Mouse (Mus musculus): ENCODE measurements around the gene Smarca4. TPM values are rescaled to one million over a fixed set of nuclear protein-coding genes. Genes with fewer than 3 reads are reported as not detected.
"Not testable (repeated sequence)": the region's sequence is repeated elsewhere in the genome, so short reads cannot be mapped to it uniquely, and the experiment has no call there.

Gene Smarca4
- polyA plus RNA-seq, 1 experiment from 2014 or later, result 47.2 TPM

- H3K9ac ChIP-seq, result no peak overlapping the region
- H3K4me1 ChIP-seq, result peaks cover 25% of the 10 kb centered on the region
- peaks cover 65% of the 10 kb centered on the region for H3K36me3 ChIP-seq
- no peaks in the 10 kb centered on the region for H3K9me3 ChIP-seq (replicated peaks)
- no peaks in the 10 kb centered on the region for H3K27me3 ChIP-seq (replicated peaks)
- no peak overlapping the region for H3K4me3 ChIP-seq
- ATAC-seq, result no peak
- WGBS (ENCODE audit: insufficient replicate concordance), result 87% methylated on average over 5 of the region's 5 CpGs
- no peak overlapping the region for H3K27ac ChIP-seq
- H3K4me2 ChIP-seq, result no peak overlapping the region
Observed at GRCm38 (mm10) chr9:21589538-21589937, 26.4 kb upstream of the Smarca4 start.

- no peak for ATAC-seq
- 73% methylated on average over 6 of the region's 6 CpGs for WGBS (ENCODE audit: insufficient replicate concordance)
- Histone ChIP-seq H3K36me3 (peaks cover 65% of the 10 kb centered on the region), H3K4me2 (peak overlapping the region; percentile 96), H3K4me3 (no peak overlapping the region; the same call in 1 of the 2 replicates), H3K9me3 (replicated peaks) (no peaks in the 10 kb centered on the region), H3K27me3 (replicated peaks) (no peaks in the 10 kb centered on the region), H3K9ac (no peak overlapping the region), H3K4me1 (peaks cover 35% of the 10 kb centered on the region), H3K27ac (peak overlapping the region; percentile 81; the same call in 1 of the 2 replicates)
Observed at GRCm38 (mm10) chr9:21591127-21591830, 24.7 kb upstream of the Smarca4 start.

- ATAC-seq, result peak; percentile 46; the same call in 1 of the 2 replicates
- peak overlapping the region; percentile 81 for H3K27ac ChIP-seq
- no peaks in the 10 kb centered on the region for H3K9me3 ChIP-seq (replicated peaks)
- H3K9ac ChIP-seq, result peak overlapping the region; percentile 91
- H3K4me3 ChIP-seq, result peak overlapping the region; percentile 83
- H3K4me1 ChIP-seq, result peaks cover 35% of the 10 kb centered on the region
- peaks cover 63% of the 10 kb centered on the region for H3K36me3 ChIP-seq
- peak overlapping the region; percentile 96 for H3K4me2 ChIP-seq
- WGBS (ENCODE audit: insufficient replicate concordance), result 15% methylated on average over 17 of the region's 17 CpGs
- H3K27me3 ChIP-seq (replicated peaks), result no peaks in the 10 kb centered on the region
Observed at GRCm38 (mm10) chr9:21591831-21592702, 23.9 kb upstream of the Smarca4 start.

GRCm38 (mm10) chr9:21592703-21593121 lies 23.3 kb upstream of the Smarca4 start, which contains the start of the genes Timm29 and Yipf2:
Timm29 (plus strand) TSS chr9:21592722.
Yipf2 (minus strand) TSS chr9:21592828.
- peaks cover 56% of the 10 kb centered on the region for H3K36me3 ChIP-seq
- peak within 1 kb of the TSS; percentile 91 for H3K9ac ChIP-seq
- H3K27ac ChIP-seq, result peak within 1 kb of the TSS; percentile 81
- no peaks in the 10 kb centered on the region for H3K9me3 ChIP-seq (replicated peaks)
- H3K27me3 ChIP-seq (replicated peaks), result no peaks in the 10 kb centered on the region
- under 1% methylated on average over 30 of the region's 30 CpGs for WGBS (ENCODE audit: insufficient replicate concordance)
- H3K4me3 ChIP-seq, result peak within 1 kb of the TSS; percentile 83
- H3K4me1 ChIP-seq, result peaks cover 35% of the 10 kb centered on the region
- peak; percentile 86 for ATAC-seq
- peak within 1 kb of the TSS; percentile 96 for H3K4me2 ChIP-seq

- peak; percentile 72 for ATAC-seq
- Histone ChIP-seq H3K27ac (peak overlapping the region; percentile 81), H3K27me3 (replicated peaks) (no peaks in the 10 kb centered on the region), H3K36me3 (peaks cover 51% of the 10 kb centered on the region), H3K4me3 (peak overlapping the region; percentile 83), H3K4me2 (peak overlapping the region; percentile 96), H3K9ac (peak overlapping the region; percentile 91), H3K9me3 (replicated peaks) (no peaks in the 10 kb centered on the region), H3K4me1 (peaks cover 35% of the 10 kb centered on the region)
- 1% methylated on average over 69 of the region's 69 CpGs for WGBS (ENCODE audit: insufficient replicate concordance)
Observed at GRCm38 (mm10) chr9:21593122-21593721, 22.7 kb upstream of the Smarca4 start.

- WGBS (ENCODE audit: insufficient replicate concordance), result 73% methylated on average over 8 of the region's 8 CpGs
- not testable (repeated sequence) for H3K27me3 ChIP-seq (replicated peaks); H3K27ac ChIP-seq; ATAC-seq; H3K9me3 ChIP-seq (replicated peaks)
- peak overlapping the region; percentile 83 for H3K4me3 ChIP-seq
- H3K9ac ChIP-seq, result peak overlapping the region; percentile 91
- peaks cover 36% of the 10 kb centered on the region for H3K4me1 ChIP-seq
- H3K4me2 ChIP-seq, result peak overlapping the region; percentile 96
- peaks cover 40% of the 10 kb centered on the region for H3K36me3 ChIP-seq
Observed at GRCm38 (mm10) chr9:21594350-21594749, 21.6 kb upstream of the Smarca4 start.

- WGBS (ENCODE audit: insufficient replicate concordance), result 75% methylated on average over 2 of the region's 2 CpGs
- H3K27ac ChIP-seq, result no peak overlapping the region
- peaks cover 41% of the 10 kb centered on the region for H3K4me1 ChIP-seq
- peak overlapping the region; percentile 96 for H3K4me2 ChIP-seq
- no peak overlapping the region for H3K9ac ChIP-seq
- no peak for ATAC-seq
- H3K4me3 ChIP-seq, result 0 out of 2 replicates have a peak overlapping the region, but pooled peaks have one; percentile 83
- H3K27me3 ChIP-seq (replicated peaks), result no peaks in the 10 kb centered on the region
- no peaks in the 10 kb centered on the region for H3K9me3 ChIP-seq (replicated peaks)
- H3K36me3 ChIP-seq, result peaks cover 35% of the 10 kb centered on the region
Observed at GRCm38 (mm10) chr9:21594838-21595237, 21.1 kb upstream of the Smarca4 start.

GRCm38 (mm10) chr9:21598198-21598597 lies 17.8 kb upstream of the Smarca4 start:
- Histone ChIP-seq H3K27ac (no peak overlapping the region), H3K4me1 (peaks cover 47% of the 10 kb centered on the region), H3K9me3 (replicated peaks) (no peaks in the 10 kb centered on the region), H3K4me3 (no peak overlapping the region), H3K9ac (no peak overlapping the region), H3K4me2 (no peak overlapping the region), H3K36me3 (peaks cover 30% of the 10 kb centered on the region), H3K27me3 (replicated peaks) (no peaks in the 10 kb centered on the region)
- WGBS (ENCODE audit: insufficient replicate concordance), result 53% methylated on average over 2 of the region's 2 CpGs
- ATAC-seq, result no peak

GRCm38 (mm10) chr9:21600186-21600585 lies 15.8 kb upstream of the Smarca4 start:
- ATAC-seq, result peak; percentile 82
- H3K36me3 ChIP-seq, result peaks cover 17% of the 10 kb centered on the region
- H3K4me3 ChIP-seq, result no peak overlapping the region
- no peaks in the 10 kb centered on the region for H3K27me3 ChIP-seq (replicated peaks)
- no peaks in the 10 kb centered on the region for H3K9me3 ChIP-seq (replicated peaks)
- peaks cover 27% of the 10 kb centered on the region for H3K4me1 ChIP-seq
- no peak overlapping the region for H3K4me2 ChIP-seq
- WGBS (ENCODE audit: insufficient replicate concordance), result 51% methylated on average over 3 of the region's 3 CpGs
- H3K27ac ChIP-seq, result peak overlapping the region; percentile 32; the same call in 1 of the 2 replicates
- H3K9ac ChIP-seq, result no peak overlapping the region

GRCm38 (mm10) chr9:21601073-21601472 lies 14.9 kb upstream of the Smarca4 start:
- H3K27ac ChIP-seq, result 0 out of 2 replicates have a peak overlapping the region, but pooled peaks have one; percentile 32
- H3K4me2 ChIP-seq, result no peak overlapping the region
- no peak for ATAC-seq
- H3K36me3 ChIP-seq, result peaks cover 8% of the 10 kb centered on the region
- peaks cover 24% of the 10 kb centered on the region for H3K4me1 ChIP-seq
- no peaks in the 10 kb centered on the region for H3K27me3 ChIP-seq (replicated peaks)
- 84% methylated on average over 2 of the region's 2 CpGs for WGBS (ENCODE audit: insufficient replicate concordance)
- H3K9me3 ChIP-seq (replicated peaks), result no peaks in the 10 kb centered on the region
- H3K4me3 ChIP-seq, result no peak overlapping the region
- H3K9ac ChIP-seq, result 0 out of 2 replicates have a peak overlapping the region, but pooled peaks have one; percentile 1

- peak; percentile 53; the same call in 1 of the 2 replicates for ATAC-seq
- WGBS (ENCODE audit: insufficient replicate concordance), result 49% methylated on average over 10 of the region's 10 CpGs
Observed at GRCm38 (mm10) chr9:21601722-21602399, 14.1 kb upstream of the Smarca4 start.

More at GRCm38 (mm10) chr9:21601722-21602399, 14.1 kb upstream of the Smarca4 start:
- Histone ChIP-seq H3K36me3 (0 out of 2 replicates have a peak, but pooled peaks cover 2% of the 10 kb centered on the region), H3K27ac (no peak overlapping the region), H3K4me3 (no peak overlapping the region), H3K9me3 (replicated peaks) (no peaks in the 10 kb centered on the region), H3K4me2 (no peak overlapping the region), H3K9ac (no peak overlapping the region), H3K4me1 (peaks cover 24% of the 10 kb centered on the region), H3K27me3 (replicated peaks) (no peaks in the 10 kb centered on the region)
